Comparison of ENCODE assay signal across 8 mouse cellular contexts in the genomic region with DNA sequence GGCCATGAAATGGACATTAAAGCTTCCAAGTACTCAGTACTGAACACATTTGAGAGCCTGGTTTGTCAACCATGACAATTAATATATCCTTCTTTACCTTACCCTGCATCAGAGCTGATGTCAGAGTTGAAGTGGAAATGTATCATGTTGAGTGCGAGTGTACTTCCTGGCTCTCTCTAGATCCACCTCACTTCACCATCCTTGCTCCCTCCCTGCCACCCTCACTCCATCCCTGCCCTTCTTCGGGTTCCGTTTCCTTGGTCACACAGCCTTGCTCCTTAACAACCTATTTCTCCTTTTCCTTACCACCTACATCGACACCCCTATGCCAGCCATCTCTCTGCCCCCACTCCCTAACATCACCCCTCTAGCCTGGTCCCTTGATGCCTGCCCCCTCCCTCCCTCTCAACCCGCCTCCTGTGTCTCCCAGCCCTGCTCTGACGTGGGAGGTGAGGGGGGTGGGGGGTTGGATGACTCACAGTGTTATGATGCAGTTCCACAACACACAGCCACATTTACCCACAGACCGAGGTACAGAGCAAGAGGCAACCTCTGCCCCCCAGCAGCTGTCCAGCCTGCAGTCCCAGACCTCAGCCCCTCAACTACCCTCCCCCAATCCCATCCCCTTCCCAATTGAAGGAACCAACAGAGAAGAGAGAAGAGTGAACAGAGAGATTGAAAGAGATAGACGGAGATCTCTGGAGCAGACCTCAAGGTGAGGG. TPM values are rescaled to one million over a fixed set of nuclear protein-coding genes. Genes with fewer than 3 reads are reported as not detected.
DNase-seq lines count a peak whose midpoint lies in the region; ATAC-seq lines count a peak whose summit lies in the region.

A gene (plus strand): TSS at position 480 of the 722 bp plus-strand sequence.

- H3K9ac ChIP-seq in heart, embryonic 11.5 days (ENCODE audit: low read depth, low read length) = peak within 1 kb of the TSS; percentile 76

- H3K9me3 ChIP-seq in heart, embryonic 11.5 days (replicated peaks; ENCODE audit: control insufficient read depth, low read length) = no peaks in the 10 kb centered on the region

- H3K36me3 ChIP-seq in heart, embryonic 11.5 days (ENCODE audit: control insufficient read depth, insufficient read depth, low read length) = no peaks in the 10 kb centered on the region

- peaks cover 46% of the 10 kb centered on the region for H3K4me1 ChIP-seq in heart, embryonic 11.5 days (ENCODE audit: control insufficient read depth, insufficient read depth, low read length)

- H3K4me2 ChIP-seq in heart, embryonic 11.5 days = peak within 1 kb of the TSS; percentile 78

- H3K4me3 ChIP-seq in heart, embryonic 11.5 days (ENCODE audit: low read depth, low read length) = peak within 1 kb of the TSS; percentile 53

- peak; percentile 84 for ATAC-seq in CD4-positive, CD25-positive, alpha-beta regulatory T cell, adult 4 months
- ATAC-seq in heart, embryonic 11.5 days (replicated peaks; ENCODE audit: insufficient number of reproducible peaks, low FRiP score, low TSS enrichment) = peak; percentile 58

- 4% methylated on average over 8 of the region's 8 CpGs for WGBS in heart, embryonic 11.5 days (ENCODE audit: insufficient replicate concordance)

- peak; percentile 75 to 90 for DNase-seq in adrenal gland, adult (ENCODE audit: inconsistent age in 2 of 2, low spot score in 1 of 2)
- DNase-seq in embryo, embryonic 10.5 days (ENCODE audit: low spot score) = peak; percentile 60
- peak; percentile 57 to 69 for DNase-seq in layer of hippocampus, postnatal 10 days (ENCODE audit: low spot score in 2 of 2)
- peak; percentile 73 for DNase-seq in lung, postnatal 10 days
- DNase-seq in right cerebral cortex, adult 18-20 months = peak; percentile 80
- DNase-seq in ovary, adult 18-20 months (ENCODE audit: low spot score) = no peak

- peak within 1 kb of the TSS; percentile 85 for H3K27ac ChIP-seq in heart, embryonic 11.5 days (ENCODE audit: low read depth, low read length)

- H3K27me3 ChIP-seq in heart, embryonic 11.5 days (ENCODE audit: control insufficient read depth, insufficient read depth, low read length) = no peaks in the 10 kb centered on the region

RNA-seq across cellular contexts. Expression of the gene that starts here (rescaled TPM):
- polyA plus RNA-seq in CD4-positive, CD25-positive, alpha-beta regulatory T cell, adult 4 months (2017; shearing (Covaris generic)) = 1 to 10 TPM; 1.3 to 2.1 TPM
- polyA plus RNA-seq in heart, embryonic 11.5 days (2014; fragmentation: Nextera tagmentation; extraction: Ambion mirVana) = 8.5 and 13.8 TPM in 2 replicates
- 10 to 100 TPM; 19.7 to 19.9 TPM for total RNA-seq in layer of hippocampus, postnatal 10 days (2021)
